Mouse (Mus musculus) mouse trophoblast stem cell (cell line): ENCODE results near the gene Gm17334.

Experiments
- in situ Hi-C, 2 experiments: fragments of 300-500 bp; cut with MseI, MboI; formaldehyde crosslinking; loops; 2 replicates in 1 of 2; 3 replicates in 1 of 2; pipeline ENCODE4 v1.15.1; 2025

Gm17334 gene

DNA sequence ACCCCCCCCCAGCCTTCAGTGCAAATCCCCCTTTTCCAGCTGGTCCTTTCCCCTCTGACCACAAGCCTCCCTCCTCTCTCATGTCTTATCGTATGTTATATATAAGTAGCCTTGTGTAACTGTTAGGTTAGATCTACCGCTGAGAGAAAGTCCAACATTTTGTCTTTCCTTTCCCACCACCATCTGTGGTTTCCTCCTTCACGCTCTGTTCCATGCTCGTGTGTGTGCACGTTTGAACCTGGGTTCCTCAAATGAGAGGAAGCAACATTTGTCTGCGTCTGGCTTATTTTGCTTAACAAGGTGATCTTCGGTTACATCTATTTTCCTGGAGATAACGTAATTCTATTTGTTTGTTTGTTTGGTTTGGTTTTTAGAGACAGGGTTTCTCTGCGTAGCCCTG is 25.0 kb downstream of the Gm17334 start:
- in situ Hi-C loops, result no loop called here

DNA sequence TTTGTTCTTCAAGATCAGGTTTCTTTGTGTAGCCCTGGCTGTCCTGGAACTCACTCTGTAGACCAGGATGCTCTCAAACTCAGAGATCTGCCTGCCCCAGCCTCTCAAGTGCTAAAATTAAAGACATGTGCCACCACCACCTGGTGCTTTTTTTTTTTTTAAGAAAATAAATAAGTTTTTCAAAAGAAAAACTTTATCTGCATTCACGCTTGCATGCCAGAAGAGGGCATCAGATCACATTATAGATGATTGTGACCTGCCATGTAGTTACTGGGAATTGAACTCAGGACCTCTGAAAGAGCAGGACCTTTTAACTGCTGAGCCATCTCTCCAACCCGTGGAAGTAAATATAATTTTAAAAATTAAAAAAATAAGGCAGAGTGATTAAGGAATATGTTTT is 27.7 kb downstream of the Gm17334 start:
- in situ Hi-C loops, result no loop called here

DNA sequence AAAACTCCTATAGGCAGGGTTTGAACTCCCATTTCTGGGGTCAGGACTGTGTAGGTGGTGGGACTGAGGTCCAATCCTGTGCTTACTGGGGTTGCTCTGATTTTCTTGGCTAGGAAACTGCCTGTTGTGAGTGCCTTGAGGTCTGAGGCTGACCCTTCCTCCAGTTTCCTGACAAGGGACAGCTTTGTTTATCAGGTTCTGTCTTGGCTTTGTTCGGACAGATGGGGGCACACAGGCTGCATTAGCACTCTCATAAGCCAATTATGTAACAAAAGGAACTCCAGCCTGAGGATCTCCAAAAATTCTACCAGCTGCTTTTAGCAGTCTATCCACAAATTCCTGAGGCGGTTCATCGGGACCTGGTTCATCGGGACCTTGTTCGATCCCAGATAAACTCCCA is 30.6 kb downstream of the Gm17334 start:
- in situ Hi-C loops, result no loop called here

DNA sequence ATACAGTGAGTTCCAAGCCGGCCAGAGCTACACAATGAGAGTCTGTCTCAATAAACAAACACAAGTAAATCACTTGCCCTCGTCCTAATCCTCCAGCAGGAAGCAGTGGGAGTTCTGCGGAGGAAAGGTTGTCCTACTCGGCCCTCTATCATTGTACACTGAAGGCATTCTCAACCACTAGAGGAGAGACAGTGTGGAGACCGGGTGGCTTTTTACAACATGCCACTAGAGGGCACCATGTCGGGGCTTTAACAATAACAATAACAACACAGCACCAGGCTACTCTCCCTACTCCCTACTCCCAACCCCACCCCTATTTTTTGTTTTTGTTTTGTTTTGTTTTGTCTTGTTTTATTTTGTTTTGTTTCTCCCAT is 35.4 kb downstream of the Gm17334 start:
- in situ Hi-C loops, result no loop called here

DNA sequence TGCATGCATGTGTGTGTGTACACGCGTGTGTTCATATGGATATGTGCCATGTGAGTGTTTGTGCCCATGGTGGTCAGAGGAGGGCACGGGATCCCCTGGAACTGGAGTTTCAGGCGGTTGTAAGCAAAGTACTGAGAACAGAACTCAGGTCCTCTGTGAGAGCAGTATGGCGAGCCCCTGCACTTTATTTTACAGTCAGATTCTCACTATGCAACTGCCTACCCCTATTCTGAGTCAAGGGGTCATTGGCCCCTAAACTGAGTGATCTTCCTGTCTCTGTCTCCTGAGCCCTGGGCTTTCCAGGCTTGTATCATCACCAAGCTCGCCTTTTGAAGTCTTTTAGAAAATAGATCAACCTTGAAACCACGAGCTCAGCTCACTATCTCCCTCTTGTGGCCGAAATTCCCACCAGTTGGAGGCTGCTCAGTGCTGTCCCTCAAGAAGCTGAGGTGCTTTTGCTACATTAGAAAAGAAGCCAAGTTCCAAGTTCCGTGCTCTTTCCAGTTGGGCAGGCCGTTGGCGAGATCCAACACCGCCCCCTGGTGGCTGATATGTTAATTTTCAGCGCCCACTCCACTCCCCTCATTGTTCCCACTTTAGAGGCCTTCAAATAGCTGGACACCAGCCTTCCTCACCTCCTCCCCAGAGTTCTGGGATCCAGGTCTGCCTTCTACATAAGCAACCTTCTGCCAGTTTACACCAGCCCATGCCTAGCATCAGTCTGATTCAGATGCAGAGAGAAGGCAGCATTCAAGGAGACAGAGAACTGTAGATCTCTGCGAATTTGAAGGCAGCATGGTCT is 36.0 kb downstream of the Gm17334 start:
- in situ Hi-C loops, result no loop called here

DNA sequence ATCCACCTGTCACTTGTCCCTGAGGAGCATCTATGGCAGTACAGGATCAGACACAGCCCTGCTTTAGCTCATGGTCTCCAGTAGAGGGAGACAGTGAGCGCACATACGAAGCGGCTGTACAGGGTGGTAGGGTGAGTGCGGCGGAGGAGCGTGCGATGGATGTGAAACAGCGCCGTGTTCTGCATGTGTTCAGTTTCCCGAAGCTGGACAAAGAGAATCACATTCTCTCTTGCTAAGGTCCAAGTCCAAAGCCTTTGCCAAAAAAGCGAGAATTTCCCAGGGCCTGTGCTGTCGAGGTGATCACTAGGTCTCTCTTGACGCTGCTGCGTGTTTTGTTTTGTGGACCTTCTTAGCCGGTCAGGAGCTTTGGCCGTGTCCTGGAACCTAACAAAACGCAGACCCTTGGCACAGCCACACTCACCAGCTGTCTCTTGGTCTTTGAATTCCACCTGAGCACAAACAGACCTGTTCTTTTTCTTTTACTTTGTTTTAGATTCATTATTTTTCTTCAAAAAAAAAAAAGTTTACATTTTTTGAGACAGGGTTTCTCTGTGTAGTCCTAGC is 37.2 kb downstream of the Gm17334 start:
- in situ Hi-C loops, result no loop called here

DNA sequence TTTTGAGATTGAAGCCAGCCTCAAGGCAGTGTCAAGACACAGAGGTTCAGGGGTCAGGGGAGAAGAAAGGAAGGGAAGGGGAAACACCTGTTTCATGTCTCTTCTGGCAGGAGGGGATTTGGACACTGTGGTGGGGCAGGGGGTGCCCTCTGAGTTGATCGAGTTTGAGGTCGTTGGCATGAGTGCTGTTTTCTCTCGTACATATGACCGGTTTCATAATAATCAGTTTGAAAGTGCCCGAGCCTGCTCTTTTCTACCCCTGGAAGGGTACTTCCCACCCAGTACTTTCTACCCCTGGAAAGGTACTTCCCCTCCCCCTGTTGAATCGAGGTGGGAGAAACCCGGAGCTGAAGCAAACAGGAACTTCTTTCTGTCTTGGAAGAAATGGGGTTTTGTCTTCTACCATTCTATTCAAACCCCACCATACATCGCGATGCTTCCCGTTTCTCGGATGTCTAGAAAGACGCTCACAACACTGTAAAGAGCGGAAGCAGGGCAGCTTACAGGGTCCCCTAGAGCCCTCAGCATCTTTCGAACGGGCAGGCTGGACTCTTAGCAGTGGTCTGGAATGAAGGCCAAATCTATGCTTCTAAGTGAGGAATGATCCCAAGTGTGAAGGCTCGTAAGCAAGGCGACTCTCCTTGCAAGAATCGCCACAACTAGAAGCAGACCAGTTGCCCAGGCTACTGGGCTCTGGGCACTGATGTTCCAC is 37.9 kb downstream of the Gm17334 start:
- in situ Hi-C loops, result no loop called here

DNA sequence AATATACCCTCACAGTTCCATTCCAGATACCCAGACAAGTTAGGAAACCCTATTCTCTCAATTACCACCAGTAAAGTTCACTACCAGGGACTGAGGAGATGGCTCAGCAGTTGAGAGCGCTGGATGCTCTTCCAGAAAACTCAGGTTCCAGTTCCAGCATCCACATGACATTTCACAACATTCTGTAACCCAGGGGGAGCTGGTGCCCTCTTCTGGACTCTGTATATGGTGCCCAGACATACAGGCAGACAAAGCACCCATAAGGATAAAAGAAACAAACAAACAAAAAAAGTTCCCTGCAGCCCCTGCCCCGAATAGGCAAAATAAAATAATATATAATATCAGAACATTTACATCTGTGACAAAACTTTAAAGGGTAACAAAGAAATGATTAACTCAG is 38.6 kb downstream of the Gm17334 start:
- in situ Hi-C loops, result no loop called here

DNA sequence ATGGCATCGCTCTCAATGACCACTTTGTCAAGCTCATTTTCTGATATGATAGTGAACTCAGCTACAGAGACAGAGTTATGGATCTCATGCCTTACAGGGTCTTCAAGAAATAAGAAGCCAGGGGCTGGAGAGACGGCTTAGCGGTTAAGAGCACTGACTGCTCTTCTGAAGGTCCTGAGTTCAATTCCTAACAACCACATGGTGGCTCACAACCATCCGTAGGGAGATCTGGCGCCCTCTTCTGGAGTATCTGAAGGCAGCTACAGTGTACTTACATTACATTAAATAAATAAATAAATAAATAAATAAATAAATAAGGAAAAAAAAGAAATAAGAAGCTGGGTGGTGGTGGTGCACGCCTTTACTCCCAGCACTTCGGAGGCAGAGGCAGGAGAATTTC is 39.2 kb downstream of the Gm17334 start:
- in situ Hi-C loops, result no loop called here

DNA sequence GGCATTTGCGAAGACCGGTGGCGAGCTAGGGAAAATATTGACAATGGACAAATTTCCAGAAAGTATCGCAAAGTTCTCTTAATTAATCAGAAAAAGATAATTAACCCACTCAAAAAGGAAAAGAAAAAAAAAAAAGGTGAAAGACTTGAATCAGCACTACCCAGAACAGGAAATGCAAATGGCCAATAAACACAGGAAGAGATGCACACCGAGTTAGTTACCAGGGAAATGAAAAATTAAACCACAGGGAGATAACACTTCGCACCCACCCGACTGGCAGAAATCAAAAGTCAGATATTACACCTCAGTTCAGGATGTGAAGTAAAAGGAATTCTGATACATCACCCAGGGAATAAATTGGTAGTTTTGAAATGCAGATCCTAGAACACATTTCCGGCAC is 40.7 kb downstream of the Gm17334 start:
- in situ Hi-C loops, result no loop called here

DNA sequence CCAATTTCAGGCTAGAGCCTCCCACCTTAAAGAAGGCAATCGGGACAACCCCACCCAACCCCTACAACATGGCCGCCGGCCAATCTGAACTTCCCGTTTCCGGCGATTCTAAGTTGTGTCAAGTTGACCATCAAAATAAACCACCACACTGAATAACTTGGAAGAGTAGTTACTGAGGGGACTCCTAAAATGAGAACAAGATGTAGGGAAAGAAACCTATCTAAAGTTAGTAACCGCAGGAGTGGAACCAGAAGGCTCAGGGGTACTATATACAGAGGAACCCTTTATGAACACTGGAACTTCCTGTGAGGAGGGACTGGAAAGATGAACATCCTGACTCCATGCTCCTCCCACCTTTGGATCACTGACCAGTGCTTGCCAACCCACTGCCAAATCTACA is 41.5 kb downstream of the Gm17334 start:
- in situ Hi-C loops, result no loop called here
